Mouse (Mus musculus) cerebellum, adult 9-11 months (tissue): ENCODE results near the gene S100a14.

Experiments
- DNase-seq: peaks from one replicate; pipeline ENCODE4 v3.0.0; 2022

S100a14 gene

DNA sequence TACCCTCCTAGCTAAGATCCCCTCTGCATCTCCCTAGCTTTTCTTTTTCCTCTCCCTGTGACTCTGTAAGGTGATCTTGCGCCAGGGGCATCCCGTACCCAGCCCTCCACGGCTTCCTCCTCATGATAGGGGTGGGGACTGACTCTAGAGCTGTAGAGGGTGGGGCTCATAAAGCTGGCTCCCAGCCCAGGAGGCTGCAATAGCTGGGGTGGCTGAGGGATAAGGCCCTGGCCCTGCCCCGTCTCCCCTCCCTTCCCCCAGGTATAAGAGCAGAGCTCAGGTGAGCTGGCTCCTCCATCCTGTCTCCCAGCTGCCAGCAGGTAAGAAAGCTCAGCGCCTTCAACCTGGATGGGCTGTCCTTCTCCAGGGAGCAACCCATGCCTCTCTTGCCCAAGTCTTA is at the start of gene S100a14:
TSS of gene S100a14 (plus strand) at position 277 of the 400 bp plus-strand sequence.
- no peak for DNase-seq

DNA sequence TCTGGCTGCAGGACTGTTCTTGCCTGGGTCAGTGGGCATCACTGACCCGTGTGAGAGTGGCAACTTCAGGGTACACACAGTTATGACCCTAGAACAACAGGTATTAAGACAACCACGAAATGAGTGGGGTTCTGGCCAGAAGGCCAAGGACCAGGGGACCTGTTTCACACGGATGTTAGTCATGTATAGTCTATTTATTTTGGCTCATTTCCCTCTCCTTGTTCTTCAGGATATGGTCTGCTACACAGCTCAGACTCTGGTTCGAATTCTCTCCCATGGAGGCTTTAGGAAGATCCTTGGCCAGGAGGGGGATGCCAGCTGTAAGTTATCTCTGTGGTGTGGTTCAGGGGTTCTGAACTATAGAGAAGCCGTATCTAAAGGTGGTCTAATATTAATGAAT is 39.7 kb upstream of the S100a14 start:
- DNase-seq: no peak

- no peak for DNase-seq
These were observed 38.1 kb upstream of the S100a14 start for GRCm38 (mm10) chr3:90488576-90488975.

GRCm38 (mm10) chr3:90490696-90491256 is 35.9 kb upstream of the S100a14 start, which contains the start of gene Snapin:
Gene Snapin, minus strand, starts transcription at chr3:90491033.
- peak; percentile 94 for DNase-seq

- DNase-seq: peak; percentile 61
These were observed 35.3 kb upstream of the S100a14 start for GRCm38 (mm10) chr3:90491350-90491749.

DNA sequence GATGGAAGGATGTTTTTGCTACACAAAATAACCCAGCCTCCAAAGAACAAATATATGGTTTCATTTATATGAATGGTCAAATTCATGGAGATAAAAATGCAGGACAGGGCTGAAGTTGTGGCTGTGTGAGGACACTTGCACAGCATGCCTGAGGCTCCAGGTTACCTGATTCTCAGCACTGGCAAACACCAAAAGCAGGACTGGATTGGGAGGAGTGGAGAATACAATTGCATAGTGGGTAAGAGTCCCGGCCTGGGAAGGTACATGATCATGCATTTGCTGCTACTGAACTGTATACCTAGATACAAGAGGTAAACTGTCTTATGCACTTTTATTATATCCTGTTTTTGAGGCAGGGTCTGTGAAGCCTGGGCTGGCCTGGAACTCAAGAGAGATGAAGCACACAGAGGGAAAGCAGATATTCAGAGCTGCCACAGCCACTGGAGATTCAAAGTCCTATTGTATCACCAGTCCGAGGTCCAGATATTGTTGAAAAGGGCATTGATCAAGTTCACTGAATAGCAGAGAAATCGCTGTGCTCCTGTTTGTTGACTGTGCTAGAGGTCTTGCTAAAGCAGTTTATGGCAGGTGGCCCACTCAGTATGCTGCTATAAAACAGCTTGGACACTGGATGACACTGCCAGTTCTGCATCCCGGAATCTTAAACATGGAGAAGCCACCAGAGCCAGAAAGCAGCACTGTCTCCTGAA is 32.7 kb upstream of the S100a14 start:
- no peak for DNase-seq

DNA sequence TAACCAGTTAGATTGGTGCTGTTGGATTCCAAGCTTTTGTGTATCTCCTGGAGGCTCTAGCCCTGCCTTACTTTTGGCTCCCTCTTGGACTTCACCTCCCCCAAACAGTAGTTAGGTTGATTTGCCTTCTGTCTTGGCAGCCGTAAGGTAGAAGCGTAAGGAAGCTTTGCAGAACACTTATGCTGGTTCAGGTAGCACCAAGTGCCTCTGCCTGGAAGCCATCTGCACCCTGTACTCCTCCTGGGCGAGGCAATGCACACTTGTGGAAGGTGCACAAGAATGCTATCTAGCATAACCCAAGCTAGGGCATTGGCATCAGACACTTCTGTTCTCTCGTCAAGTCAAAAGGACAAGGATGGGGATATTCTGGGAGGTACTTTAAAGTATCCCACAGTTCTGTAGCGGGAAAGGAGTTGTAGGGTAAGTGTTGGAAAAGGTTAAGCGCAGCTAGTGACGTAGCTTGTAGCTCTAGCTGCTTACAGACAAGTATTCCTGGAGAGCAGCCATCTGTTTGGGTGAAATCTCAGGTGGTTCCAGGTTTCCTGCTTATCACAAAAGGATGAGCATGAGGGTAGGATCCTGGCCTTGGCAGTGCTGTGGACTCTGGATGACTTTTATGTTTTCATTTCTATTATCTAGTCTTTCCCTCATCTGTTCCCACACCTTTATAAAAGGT is 30.7 kb upstream of the S100a14 start:
- DNase-seq: no peak

DNA sequence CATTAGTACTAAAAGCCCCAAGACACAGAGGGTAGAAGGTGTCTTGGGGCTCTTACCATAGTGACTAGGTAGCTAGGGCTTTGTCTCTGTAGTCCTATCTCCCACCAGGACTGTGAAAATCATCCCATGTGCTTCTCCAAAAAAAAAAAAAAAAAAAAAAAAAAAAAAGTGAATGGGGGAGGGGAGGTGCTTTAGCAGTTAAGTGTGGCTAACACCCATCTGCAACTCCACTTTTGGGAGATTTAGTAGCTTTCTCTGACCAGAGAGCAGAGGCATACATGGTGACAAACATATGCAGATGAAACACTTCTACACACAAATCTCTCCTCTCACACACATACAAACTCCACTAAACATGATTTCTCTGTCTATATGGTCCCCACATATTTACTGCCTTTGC is 29.1 kb upstream of the S100a14 start:
- DNase-seq: no peak

DNA sequence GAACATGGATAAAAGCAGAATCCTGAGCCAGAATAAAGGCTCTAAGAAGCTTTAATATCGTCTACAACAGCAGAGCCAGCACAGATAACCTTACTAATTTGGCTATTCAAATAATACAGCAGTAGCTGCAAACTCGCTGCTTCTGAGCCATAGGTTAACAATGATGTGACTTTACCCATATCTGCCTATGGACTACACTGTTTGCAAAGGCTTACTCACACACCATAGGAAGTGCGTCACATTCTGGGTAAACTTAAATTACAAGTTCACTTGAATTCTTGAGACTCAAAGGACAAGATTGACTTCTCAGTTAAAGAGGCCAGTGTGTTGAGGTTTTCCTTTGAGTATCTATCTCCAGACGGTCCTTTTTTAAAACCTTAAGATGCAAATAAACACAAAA is 23.2 kb upstream of the S100a14 start:
- no peak for DNase-seq

- no peak for DNase-seq
These were observed 21.4 kb upstream of the S100a14 start for GRCm38 (mm10) chr3:90505216-90505615.

DNA sequence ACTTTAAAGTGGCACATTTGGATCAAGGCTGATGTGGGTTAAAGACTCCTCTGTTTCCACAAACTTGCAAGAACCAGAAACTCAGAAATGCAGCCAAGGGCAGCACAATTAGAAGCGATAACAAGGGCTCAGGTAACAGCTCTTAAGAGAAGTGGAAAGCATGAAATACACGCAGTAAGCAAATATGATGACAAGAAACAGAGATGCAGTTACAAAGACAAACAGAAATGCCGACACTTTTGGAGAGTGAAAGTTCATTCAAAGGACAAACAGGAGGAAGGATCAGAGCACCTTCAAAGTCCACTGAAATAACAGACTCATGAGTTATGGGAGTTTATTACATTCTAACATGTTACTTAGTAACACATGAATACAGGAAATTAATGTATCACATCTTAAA is 20.3 kb upstream of the S100a14 start:
- no peak for DNase-seq

- no peak for DNase-seq
These were observed 18.2 kb upstream of the S100a14 start for GRCm38 (mm10) chr3:90508287-90508949.

DNA sequence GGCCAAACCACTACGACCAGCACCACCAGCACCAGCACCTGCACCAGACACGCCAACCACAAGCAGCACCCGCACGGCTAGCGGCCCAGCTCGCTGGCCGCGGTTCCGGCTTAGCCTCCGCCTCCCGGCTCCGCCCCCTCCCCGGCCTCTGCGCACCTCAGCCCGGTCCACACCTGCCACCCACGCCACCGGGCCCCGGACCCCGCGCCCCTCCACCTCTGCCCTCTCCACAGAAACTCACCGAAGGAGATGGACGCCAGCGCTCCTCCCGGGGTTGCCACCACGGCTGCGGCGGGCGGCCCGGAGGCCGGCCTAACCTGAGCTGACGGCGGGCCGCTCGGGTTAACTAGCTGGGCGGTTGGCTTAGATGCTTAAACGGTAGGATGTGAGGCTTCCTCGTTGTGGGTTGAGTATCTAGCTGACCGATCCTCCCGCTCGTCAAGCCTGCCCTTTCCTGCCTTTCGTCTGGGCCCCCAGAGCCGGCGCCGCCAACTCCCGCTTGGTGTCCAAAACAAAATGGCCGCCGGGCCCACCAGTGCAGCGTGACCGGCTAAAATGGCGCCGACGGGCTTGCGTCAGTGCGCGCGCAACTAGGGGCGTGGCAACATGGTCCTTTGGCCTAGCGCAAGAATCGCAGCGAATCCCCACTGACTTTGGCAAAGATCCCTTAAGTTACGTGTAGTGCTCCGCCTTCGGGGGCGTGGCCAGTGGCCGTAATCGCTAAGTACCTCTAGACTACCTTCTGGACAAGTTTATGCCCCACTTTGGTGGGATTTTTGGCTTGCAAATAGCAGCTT is 17.5 kb upstream of the S100a14 start, which contains the start of gene Chtop:
TSS of gene Chtop (minus strand) at position 549 of the 797 bp plus-strand sequence.
- DNase-seq: peak; percentile 99

DNA sequence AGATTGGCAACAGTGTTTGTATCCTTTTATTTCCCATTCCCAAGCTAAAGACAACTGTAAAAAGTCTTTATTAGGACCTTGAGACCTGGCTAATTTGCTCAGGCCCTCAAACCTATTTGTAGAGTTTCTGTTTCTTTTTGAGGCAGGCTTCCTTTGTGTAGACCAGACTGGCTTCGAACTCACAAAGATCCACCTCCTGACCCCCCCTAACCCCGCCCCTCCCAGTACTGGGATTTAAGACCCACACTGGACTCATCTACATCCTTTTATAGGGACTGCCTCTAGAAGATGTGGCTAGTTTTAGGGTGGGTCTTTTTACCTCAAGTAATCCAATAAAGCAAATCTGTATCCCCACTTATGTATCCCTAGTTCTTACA is 16.9 kb upstream of the S100a14 start:
- no peak for DNase-seq

DNA sequence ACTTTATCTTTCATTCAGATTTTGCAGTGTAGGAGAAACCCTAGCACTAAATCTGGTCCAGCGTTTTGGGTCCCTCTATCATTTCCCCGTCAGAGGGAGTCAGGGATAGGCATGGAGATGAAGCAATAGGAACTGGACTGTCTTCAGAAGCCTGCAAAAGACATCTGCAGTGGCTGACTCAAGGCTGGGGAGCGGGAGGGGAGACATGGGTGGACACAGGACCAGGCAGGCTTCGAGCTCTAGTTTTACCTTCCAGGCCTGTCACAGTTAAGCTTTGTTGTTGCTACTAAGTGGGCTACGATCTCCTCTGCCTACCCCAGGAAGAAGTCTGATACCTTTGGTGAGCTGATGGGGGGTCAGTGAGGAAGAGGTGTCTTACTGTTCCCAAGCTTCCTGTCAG is 14.4 kb upstream of the S100a14 start:
- no peak for DNase-seq

- DNase-seq: no peak
These were observed 13.6 kb upstream of the S100a14 start for GRCm38 (mm10) chr3:90512948-90513642.

GRCm38 (mm10) chr3:90513796-90514590 is 12.7 kb upstream of the S100a14 start, which contains the start of the genes S100a1 and S100a13:
Gene S100a1, minus strand, starts transcription at chr3:90514392.
Gene S100a13, plus strand, starts transcription at chr3:90514435.
- peak; percentile 58 for DNase-seq

DNA sequence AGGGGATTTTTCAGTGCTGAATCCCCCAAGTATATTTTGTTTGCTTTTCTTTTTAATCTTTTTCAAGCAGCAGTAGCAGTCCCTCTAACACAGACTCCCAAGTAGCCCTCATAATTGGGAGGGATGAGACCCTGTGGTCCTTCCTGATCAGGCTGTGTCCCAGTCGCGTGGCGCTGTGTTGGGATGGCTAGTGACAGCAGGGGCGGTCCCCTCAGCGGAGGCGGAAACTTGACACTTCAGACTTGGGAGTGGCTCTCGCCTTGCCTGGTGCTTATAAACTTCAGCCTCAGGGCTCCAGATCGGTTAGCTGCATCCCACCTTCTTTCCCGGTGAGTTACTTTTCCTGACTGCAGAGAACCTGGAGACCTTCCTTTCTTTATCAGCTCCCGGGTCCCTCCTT is 12.0 kb upstream of the S100a14 start:
- no peak for DNase-seq

DNA sequence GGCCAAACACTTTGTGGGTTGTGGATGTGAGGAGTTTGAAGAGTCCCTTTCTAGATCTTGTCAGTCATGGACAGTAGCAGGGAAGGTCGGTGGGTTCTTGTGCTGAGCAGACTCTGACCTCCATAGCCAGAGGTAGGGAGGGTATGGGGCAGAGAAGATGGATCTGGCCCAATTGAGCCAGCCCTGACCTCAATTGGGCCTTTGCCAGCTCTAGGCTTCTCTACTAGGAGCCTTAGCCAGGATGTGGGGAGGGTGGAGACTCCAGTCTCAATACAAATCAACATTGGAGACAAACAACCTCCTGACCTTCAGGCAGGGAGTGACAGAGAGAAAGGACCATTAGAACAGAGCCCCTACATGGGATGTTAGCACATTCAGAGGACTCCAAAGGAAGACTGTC is 11.4 kb upstream of the S100a14 start:
- no peak for DNase-seq

DNA sequence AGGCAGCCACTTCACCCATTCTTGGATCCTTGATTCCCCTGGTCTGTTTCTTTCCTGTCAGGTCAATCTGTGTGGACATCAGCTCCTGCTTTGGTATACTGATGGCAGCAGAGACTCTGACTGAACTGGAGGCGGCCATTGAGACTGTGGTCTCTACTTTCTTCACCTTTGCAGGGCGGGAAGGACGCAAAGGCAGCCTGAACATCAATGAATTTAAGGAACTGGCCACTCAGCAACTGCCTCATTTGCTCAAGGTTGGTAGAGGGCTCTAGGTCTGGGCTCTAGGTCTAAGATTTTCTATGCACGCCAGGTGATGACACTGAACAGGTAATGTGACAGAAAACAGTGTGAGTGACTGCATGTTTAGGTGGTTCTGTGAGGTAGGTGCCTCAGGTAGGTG is 10.9 kb upstream of the S100a14 start:
- no peak for DNase-seq

- no peak for DNase-seq
These were observed 8.9 kb upstream of the S100a14 start for GRCm38 (mm10) chr3:90517711-90518110.
